Mouse (Mus musculus): ENCODE results near the gene Nyap1.
A peak's percentile ranks its signal among the peaks of the same experiment; 100 is the strongest.

Nyap1 gene

GRCm38 (mm10) chr5:137699080-137699479, 42.3 kb downstream of the Nyap1 start:
- no peak for DNase-seq (ENCODE audit: low spot score in 2 of 2)

DNA sequence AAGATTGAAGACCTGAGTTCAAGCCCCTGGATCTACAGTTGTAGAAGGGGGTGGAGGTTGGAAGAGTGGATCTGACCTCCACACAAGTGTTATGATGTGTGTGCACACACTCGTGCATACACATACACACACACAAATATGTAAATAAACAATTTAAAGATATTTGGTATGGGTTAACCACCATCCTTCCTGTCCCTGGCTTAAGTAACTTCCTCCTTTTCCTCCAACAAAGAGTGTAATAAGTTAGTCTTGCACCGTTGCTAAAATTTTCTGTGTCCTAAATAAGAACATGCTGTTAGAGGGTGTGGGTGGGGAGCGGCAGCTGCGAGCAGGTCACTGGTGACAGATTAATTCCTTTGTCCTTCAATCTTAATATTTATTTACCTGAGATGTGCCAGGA, 45.5 kb downstream of the Nyap1 start:
- DNase-seq (ENCODE audit: low spot score in 2 of 2) = no peak

GRCm38 (mm10) chr5:137694796-137695195, 46.6 kb downstream of the Nyap1 start:
- no peak for DNase-seq (ENCODE audit: low spot score in 2 of 2)

GRCm38 (mm10) chr5:137691881-137692280, 49.5 kb downstream of the Nyap1 start:
- DNase-seq (ENCODE audit: low spot score in 2 of 2) = no peak

DNA sequence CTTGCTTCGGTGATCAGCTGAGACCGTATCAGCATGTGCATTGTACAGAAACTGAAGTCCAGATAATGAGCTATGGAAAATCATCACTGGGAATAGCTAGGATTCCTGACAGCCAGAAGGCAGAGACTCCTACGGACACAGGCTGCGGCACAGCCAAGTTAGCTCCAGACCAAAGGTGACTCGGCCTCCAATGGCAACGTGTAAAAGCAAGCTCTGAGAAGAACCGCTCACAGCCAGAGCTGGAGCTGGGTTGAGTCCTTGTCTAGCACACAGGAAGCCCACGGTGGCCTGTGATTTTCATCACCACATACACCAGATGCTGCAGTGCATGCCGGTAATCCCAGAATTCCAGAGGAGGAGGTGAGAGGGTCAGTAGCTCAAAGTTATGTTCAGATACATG, 50.9 kb downstream of the Nyap1 start:
- DNase-seq (ENCODE audit: low spot score in 2 of 2) = no peak

GRCm38 (mm10) chr5:137689974-137690373, 51.4 kb downstream of the Nyap1 start:
- DNase-seq (ENCODE audit: low spot score in 2 of 2) = no peak

DNA sequence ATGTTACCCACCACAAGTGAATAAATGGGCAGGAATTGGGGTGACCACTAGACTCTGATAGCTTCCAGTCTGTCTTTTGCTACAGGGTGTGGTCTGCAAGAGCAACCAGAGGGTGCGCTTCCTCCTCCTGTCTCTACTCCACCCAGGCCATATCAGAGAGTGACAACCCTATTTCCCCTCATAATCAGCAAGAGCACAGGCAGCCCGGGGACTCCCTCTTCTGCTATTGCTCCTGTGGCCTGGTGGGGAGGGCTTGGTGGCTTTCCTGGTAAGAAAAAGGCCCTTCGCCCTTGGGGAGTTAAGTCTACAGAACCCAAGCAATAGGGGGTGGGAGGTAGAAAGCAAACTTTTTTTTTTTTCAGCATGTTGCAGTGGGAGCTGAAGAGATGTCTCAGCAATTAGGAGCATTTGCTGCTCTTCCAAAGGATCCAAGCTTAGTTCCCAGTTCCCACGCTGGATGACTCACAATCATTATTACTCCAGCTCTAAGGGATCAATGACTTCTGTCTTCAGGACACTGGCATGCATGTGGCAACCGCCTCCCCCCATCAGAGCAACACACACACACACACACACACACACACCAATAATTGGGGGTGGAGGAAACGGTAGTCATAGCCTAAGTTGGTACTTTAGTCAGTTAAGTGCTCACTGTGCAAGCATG, 55.1 kb downstream of the Nyap1 start:
- DNase-seq (ENCODE audit: low spot score in 2 of 2) = no peak

GRCm38 (mm10) chr5:137685653-137686052, 55.8 kb downstream of the Nyap1 start:
- no peak for DNase-seq (ENCODE audit: low spot score in 2 of 2)

- peak; percentile 99 for DNase-seq (ENCODE audit: low spot score in 2 of 2)
Measured at GRCm38 (mm10) chr5:137684294-137685123, 56.9 kb downstream of the Nyap1 start, which contains the start of gene Agfg2. TSS of gene Agfg2 (minus strand) at chr5:137684726.

- DNase-seq (ENCODE audit: low spot score in 2 of 2) = no peak
Measured at GRCm38 (mm10) chr5:137683388-137684293, 57.8 kb downstream of the Nyap1 start.

GRCm38 (mm10) chr5:137682526-137682925, 58.9 kb downstream of the Nyap1 start:
- no peak for DNase-seq (ENCODE audit: low spot score in 2 of 2)

Measured in heart, adult 9 months (tissue).